Mouse (Mus musculus): ENCODE results near the gene Tex50. TPM values are rescaled to one million over a fixed set of nuclear protein-coding genes. Genes with fewer than 3 reads are reported as not detected.

The Tex50 gene
- total RNA-seq (2023) = not detected

DNA sequence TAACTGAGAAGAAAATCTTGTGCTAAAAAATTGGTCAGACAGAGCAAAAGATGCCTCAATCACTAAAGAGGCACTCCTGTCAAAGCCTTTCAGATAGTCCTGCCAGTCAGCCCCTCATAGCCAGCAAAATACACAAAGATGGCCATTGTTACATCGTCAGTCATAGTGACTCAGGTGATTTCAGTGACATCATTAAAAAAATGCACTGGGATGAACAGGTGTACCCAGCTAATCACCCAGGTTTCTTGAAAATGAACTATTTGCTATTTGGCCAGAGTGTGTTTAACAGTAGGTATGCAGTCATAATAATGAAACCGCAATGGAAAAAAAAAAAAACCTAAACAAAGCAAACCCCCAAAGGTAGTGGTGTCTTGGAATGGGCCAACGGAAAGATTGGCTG, at the start of gene Tex50:
Gene Tex50 (minus strand): TSS at position 101 of the 400 bp plus-strand sequence.

DNA sequence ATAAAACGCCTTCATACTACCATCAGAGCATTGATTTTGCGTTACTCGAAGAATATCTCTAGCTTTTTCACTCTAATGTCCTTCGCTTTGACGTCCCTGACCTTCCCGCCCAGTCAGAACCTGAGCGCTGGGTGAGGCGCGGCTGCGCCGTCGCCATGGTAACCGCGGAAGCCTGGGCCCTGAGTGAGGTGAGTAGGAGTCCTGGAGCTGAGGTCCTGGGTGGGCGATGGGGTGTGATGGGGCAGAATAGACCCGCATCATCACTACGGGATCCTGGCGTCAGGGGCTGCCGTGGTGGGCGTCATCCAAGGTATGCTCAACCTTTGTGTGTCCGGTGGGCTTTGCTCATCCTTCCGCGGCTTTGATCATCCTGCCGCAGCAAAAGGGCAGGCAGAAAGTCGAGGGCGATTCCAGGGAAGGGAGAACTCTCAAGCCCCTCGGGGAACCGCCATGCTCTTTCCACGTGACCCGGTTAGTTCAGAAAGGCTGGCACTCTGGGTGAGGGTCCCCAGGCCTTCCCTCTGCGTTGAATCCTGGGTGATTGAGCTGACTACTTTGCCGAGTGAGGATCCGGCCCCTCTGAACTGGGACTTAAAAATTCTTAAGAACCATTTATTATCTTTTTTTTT, 16.5 kb downstream of the Tex50 start, which contains the start of gene Ankrd45:
Gene Ankrd45 (plus strand): TSS at position 161 of the 629 bp plus-strand sequence.

DNA sequence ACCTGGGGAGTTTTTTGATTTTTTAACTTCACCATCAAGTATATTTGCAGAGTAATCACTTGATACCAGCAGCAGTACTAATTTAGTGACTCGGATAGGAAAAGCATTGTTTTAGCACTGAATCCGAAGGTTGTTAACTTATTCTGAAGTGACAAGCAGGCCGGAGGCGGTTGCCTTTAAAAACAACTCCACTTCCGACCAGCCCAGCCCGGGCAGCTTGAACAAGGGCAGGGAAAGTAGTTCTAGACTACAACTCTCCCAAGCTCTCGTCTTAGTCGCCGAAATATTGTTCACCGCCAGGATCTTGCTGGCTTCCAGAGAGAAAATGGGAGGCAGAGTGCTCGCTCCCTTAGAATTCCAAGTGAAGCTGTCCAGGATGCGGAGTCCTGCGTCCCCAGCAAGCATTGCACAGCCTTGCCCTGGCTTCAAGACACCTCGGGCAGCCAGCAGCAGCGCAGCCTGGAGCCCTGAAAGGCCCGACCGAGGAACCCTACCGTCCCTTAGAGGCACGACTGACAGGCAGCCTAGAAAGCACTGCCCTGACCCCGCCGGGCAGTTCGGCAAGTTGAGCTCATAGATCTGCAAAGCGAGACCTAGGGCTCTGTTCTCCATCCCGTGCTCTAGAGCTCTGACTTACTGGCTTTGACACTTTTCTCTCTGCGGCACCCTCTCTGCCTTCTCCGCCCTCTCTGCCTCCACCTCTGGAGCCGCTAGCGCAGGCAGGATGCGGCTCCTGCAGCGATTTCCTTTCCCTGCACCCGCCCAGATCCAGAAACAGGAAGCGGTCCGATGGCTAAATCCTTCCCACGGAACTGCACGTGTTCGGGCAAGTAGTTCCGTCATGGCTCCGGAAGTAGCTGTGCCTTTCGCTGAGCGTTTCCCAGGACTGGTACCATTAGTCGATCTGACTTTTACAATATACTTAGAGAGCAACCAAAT, 28.1 kb downstream of the Tex50 start, which contains the start of gene Klhl20:
Gene Klhl20 (minus strand): TSS at position 786 of the 939 bp plus-strand sequence.

Other genes starting within 250 kb of the Tex50 start
- 2.5 TPM for gene Serpinc1, start 180.7 kb downstream of the Tex50 start, total RNA-seq (2023)
- gene Zbtb37, start 124.5 kb downstream of the Tex50 start, total RNA-seq (2023) = 36.0 TPM
- 8.3 TPM for gene Dars2, start 88.7 kb downstream of the Tex50 start, total RNA-seq (2023)
- gene Cenpl, start 88.6 kb downstream of the Tex50 start, total RNA-seq (2023) = 16.1 TPM
- 17.4 TPM for gene Klhl20, start 27.8 kb downstream of the Tex50 start, total RNA-seq (2023)
- not detected for gene Ankrd45, start 16.6 kb downstream of the Tex50 start, total RNA-seq (2023)
- 488 TPM for gene Prdx6, start 91.9 kb upstream of the Tex50 start, total RNA-seq (2023)
- not detected for gene Tnfsf4, start 236.1 kb upstream of the Tex50 start, total RNA-seq (2023)